Mouse (Mus musculus) layer of hippocampus, postnatal 10 days (tissue): ENCODE data around the gene Cblc. TPM values are rescaled to one million over a fixed set of nuclear protein-coding genes. Genes with fewer than 3 reads are reported as not detected.
A peak's percentile ranks its signal among the peaks of the same experiment; 100 is the strongest.

Experiments
- DNase-seq, 2 experiments: peaks; one replicate each; pipeline ENCODE4 v3.0.0; 2021; ENCODE audit warnings: low spot score in 2 of 2
- total RNA-seq, 2 experiments: library from RNA; stranded (reverse); gene quantifications; 2 replicates each; pipeline ENCODE4 v1.2.3; 2021

Gene Cblc
- total RNA-seq, 2 experiments from 2014 or later: not detected

DNA sequence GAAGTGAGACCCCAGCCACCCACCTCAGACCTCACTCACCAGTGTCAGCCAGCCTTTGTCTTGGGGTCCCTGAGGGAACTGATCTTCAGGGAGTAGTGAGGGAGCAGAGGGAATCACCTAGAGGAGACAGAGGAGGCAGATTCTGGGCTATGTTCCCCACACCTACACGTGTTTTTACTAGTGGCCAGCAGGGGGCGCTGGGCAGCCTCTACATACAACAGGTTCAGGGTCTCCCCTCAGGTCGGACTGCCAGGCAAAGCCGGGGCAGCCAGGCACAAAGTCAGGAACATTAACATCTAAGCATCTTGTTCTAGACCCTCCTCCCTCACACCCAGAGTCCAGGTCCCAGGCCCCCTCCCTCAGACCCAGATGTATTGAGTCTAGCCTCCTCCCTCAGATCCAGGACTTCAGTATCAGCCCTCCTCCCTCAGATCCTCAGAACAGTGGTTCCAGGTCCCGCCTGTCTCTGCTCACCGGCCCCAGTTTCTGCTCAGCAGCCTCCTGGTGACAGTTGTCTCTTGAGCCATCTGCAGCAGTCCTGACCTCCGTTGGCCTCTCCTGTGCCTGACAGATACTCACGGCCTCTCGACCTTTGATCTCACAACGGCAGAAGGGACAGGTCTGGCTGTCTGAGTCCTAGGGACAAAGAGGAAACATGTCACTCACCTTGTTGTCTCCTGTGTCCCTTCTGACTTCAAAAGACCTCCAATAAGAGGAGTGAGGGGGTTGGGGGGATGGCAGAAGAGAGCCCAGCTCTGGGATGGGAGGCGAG, 11.7 kb downstream of the Cblc start:
- DNase-seq: no peak

DNA sequence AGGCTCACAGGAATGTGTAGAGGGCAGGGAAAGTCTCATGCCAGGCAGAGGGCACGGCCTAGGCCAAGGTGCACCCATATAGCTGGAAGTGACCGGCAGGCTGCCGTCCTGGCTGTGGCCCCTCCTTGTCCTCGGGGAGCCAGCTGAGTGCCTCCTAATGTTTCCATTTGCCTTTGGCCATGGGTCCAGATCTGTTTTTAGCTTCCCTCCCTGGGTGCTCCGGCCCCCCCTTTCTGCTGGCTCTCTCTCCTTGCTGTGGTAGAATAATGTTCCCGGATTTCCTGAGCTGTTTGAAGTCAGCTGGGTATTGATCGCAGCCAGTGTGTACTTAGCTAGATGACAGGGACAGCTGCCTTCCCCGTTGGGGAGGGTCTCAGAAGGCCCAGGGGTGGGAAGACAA, 13.0 kb downstream of the Cblc start:
- DNase-seq: no peak

- no peak for DNase-seq
Observed at GRCm38 (mm10) chr7:19782645-19783044, 14.0 kb downstream of the Cblc start.

DNA sequence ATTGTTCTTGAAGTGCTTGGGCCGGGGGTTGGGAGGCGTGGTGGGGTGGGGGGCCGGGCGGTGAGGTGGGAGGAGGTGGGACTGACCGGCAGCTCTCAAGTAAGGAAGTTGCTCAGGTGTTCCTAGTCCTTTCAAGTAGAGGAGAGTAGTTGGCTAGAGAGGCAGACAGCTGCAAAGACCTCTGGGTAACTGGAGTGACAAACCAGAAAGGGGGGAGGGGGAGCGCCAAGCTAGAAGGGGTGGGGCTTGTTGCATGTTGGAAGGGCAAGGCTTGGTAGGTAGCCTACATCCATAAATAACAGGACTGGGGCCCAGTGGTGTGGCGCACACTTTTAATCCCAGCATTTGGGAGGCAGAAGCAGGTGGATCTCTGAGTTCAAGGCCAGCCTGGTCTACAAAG, 14.9 kb downstream of the Cblc start:
- no peak for DNase-seq

- DNase-seq: no peak
Observed at GRCm38 (mm10) chr7:19779903-19780302, 16.7 kb downstream of the Cblc start.

GRCm38 (mm10) chr7:19778645-19779044, 18.0 kb downstream of the Cblc start:
- no peak for DNase-seq

DNA sequence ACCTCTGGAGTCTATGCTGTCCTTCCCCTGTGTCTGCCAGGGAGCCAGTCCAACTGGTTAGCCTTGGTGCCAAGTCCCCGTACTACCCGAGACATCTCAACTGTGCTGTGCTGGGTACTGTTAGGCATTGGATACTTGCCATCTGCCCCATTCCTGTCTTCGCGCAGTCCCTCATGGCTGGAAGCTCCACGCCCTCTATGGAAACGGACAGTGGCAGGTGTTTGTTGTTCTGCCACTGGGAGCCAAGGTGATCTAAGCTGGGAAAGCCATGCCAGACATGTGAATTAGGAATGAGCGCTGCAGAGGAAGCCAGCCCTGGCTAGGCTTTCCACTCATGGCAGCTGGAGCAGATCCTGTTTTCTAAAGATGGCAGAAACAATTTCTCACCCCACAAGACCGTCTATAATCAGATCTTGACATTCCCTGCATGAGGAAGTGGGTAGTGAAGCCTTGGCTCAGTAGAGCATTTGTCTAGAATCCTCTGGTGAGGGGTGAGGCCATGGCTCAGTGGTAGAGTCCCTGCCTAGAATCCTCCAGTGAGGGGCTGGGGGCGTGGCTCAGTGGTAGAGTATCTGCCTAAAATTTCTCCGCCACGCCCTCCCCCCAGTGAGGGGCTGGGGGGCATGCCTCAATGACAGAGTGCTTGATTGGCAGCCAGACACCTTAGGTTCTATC, 19.4 kb downstream of the Cblc start:
- no peak for DNase-seq

GRCm38 (mm10) chr7:19771682-19772081, 24.9 kb downstream of the Cblc start:
- no peak for DNase-seq

- DNase-seq: no peak
Observed at GRCm38 (mm10) chr7:19770984-19771391, 25.6 kb downstream of the Cblc start, which contains the start of gene Bcam. Bcam (minus strand) TSS chr7:19771016.

- peak; percentile 62 to 75 for DNase-seq
Observed at GRCm38 (mm10) chr7:19770375-19770754, 26.2 kb downstream of the Cblc start.

DNA sequence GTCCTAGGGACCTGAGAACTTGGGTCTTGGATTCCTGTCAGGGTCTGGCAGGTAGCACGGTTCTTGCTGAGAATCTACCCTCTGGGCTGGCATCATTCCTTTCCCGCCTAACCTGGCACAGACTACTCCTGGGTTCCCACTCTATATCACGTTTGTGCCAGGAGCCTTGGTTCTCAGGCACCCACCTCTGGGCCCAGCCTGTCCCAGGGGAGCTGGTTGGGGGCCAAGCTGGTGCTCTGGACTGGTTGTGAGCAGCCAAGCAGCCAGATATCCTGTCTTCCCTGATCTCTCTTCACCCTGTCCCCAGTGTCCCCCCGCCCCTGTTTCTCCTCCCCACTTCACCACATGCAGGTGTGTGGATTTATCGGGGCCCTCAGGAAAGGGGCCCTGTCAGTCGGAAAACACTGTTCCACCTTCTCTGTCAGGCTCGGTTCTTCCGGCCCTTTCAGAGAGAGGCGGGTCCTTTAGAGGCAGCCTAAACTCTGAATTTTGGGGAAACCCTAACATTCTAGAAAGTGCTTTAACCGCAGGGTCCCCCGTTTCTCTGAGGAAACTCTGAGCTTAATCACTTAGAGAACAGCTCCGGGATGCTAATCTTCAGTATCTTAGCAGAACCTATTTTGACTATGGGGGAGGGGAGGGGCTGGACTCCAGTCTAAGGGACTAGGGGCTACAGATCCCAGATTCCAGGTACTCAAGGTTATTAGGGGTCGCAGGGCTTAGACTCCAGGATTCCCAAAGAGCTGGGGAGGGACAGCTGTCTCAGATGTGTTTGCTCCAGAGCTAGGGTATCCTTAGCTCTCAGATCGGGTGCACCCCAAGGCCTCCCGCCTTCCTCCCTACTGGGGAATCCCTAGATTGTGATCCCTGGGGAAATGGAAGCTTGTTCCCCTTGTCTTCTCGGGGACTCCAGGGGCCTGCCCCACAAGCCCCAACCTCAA, 26.9 kb downstream of the Cblc start:
- DNase-seq: no peak

- DNase-seq: no peak
Observed at GRCm38 (mm10) chr7:19769001-19769400, 27.6 kb downstream of the Cblc start.

GRCm38 (mm10) chr7:19768251-19768650, 28.4 kb downstream of the Cblc start:
- no peak for DNase-seq

- DNase-seq: no peak
Observed at GRCm38 (mm10) chr7:19764581-19764980, 32.0 kb downstream of the Cblc start.

- no peak for DNase-seq
Observed at GRCm38 (mm10) chr7:19763829-19764477, 32.7 kb downstream of the Cblc start.

GRCm38 (mm10) chr7:19762283-19762682, 34.3 kb downstream of the Cblc start:
- DNase-seq: no peak

DNA sequence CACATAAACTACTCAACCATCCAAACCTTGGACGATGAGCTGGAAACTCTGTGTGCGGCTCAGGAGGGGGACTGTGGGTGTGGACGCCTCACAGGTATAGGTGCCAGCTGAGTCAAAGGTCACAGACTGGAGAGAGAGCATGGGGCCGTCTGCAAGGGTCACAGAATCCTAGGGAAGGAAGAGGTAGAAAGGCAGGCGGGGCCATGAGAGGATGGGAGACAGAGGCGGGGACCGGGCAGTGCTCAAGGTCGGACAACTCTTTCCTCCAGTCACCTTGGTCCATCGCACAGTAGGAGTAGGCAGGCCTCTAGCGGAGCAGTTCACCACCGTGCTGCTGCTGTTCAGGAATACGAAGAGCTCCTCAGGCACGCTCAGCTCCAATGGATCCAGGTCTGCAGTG, 36.6 kb downstream of the Cblc start:
- no peak for DNase-seq

DNA sequence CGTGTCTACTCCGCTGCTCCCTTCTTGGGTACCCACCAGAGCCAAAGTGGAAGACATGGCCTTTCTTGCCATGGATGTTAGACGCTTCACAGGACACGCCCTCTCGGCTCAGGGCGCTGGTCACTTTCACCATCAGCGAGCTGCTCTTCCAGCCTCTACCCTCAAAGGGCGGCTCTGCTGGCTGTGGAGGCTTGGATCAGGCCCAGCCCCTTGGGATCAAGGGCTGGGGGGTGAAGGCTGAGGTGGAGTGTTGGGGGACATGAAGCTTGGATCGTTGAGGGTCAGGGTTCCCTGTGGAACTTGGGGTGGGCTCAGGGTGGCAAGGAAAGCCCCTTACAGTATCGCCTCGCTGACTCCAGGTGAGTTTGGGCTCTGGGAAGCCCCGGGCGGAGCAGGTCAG, 38.0 kb downstream of the Cblc start:
- no peak for DNase-seq

GRCm38 (mm10) chr7:19755851-19756786, 40.5 kb downstream of the Cblc start:
- no peak for DNase-seq

- DNase-seq: no peak
Observed at GRCm38 (mm10) chr7:19755008-19755407, 41.6 kb downstream of the Cblc start.
